Mouse (Mus musculus): ENCODE measurements around the gene Psme2b.
"Not testable (repeated sequence)": the region's sequence is repeated elsewhere in the genome, so short reads cannot be mapped to it uniquely, and the experiment has no call there.

The Psme2b gene

GRCm38 (mm10) chr11:48901567-48901930 lies 44.4 kb downstream of the Psme2b start:
- DNase-seq (ENCODE audit: extremely low spot score, low spot score): not testable (repeated sequence)

- not testable (repeated sequence) for DNase-seq (ENCODE audit: extremely low spot score, low spot score)
Measured at GRCm38 (mm10) chr11:48900654-48901566, 45.1 kb downstream of the Psme2b start.

DNA sequence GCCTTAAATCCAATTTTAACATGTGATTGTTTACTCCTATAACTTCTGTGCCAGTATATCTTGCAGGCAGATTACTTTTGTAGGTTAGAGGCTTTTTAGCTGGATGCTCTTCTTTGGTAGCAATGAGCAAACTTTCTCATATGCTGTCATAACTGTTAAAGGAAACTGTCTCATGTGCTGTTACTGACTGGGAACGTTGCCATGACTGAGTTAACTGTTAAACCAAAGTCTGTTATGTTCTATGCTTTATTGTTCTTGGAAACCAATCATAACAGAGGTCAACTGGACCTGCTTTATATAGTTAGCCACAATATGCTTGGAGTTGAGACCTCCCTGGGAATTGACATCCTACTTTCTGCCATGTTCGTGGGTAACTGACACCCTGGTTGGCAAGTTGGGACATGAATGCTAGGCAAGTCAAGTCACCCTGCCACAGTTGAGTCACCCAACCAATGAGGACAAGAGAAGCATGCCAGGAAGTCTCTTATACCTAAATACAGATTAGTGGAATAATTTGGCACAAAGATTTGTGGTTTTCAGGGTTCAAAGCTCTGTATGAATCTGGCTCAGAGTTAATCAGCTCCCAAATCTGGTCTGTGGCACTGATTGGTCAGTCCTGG lies 47.1 kb downstream of the Psme2b start:
- no peak for DNase-seq (ENCODE audit: extremely low spot score, low spot score)
